Mouse (Mus musculus): Measurements from ENCODE around the gene Gm21477.
"Not testable (repeated sequence)": the region's sequence is repeated elsewhere in the genome, so short reads cannot be mapped to it uniquely, and the experiment has no call there.

The Gm21477 gene

DNA sequence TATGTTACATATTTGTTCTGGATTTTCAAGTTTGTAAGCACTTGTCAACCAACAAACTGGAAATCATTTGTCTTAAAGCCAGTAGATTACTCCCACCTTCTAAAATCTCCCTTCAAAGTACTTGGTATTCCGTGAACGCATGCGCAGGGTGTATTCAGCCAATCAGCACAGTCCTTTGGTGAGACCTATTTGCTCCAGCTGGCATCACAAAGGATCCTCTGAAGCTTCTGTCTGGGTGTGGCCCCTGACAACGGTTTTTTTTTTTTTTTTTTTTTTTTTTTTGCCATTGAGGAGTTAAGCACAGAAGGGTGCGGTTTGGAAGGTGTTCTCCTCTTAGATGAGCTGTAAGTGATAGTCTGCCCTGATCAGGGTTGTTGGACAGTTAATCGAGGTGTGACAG is at the start of gene Gm21477:
Gene Gm21477, plus strand, starts transcription at position 301 of the 400 bp plus-strand sequence.
- DNase-seq (ENCODE audit: low spot score): not testable (repeated sequence)
